Mouse (Mus musculus): ENCODE measurements at regions not wholly inside any gene's neighbourhood (a gene's known extent, or its start where the extent isn't known, plus 50 kb on each side); places are given as distances from the start of the nearest gene placed in this dataset. TPM values are rescaled to one million over a fixed set of nuclear protein-coding genes. Genes with fewer than 3 reads are reported as not detected.

- H3K36me3 ChIP-seq: no peaks in the 10 kb centered on the region
- H3K9me3 ChIP-seq: no peaks in the 10 kb centered on the region
- H3K4me1 ChIP-seq: no peaks in the 10 kb centered on the region
- 62% methylated on average over 2 of the region's 2 CpGs for WGBS
- H3K4me3 ChIP-seq: no peak overlapping the region
- no peak overlapping the region for H3K4me2 ChIP-seq
- no peak for ATAC-seq (ENCODE audit: insufficient number of reproducible peaks, low FRiP score, low TSS enrichment, low read depth)
- H3K9ac ChIP-seq: no peak overlapping the region
- H3K27me3 ChIP-seq: no peaks in the 10 kb centered on the region
- no peak overlapping the region for H3K27ac ChIP-seq
These were observed 102.7 kb upstream of the Slc24a2 start for GRCm38 (mm10) chr4:87332968-87333367.

GRCm38 (mm10) chr4:87329136-87329535, 98.9 kb upstream of the Slc24a2 start:
- no peak overlapping the region for H3K4me2 ChIP-seq
- whole genome bisulfite sequencing: 56% methylated on average over 6 of the region's 6 CpGs
- no peak overlapping the region for H3K27ac ChIP-seq
- H3K27me3 ChIP-seq: no peaks in the 10 kb centered on the region
- no peak overlapping the region for H3K4me3 ChIP-seq
- H3K4me1 ChIP-seq: no peaks in the 10 kb centered on the region
- no peaks in the 10 kb centered on the region for H3K9me3 ChIP-seq
- no peak for ATAC-seq (ENCODE audit: insufficient number of reproducible peaks, low FRiP score, low TSS enrichment, low read depth)
- H3K36me3 ChIP-seq: no peaks in the 10 kb centered on the region
- H3K9ac ChIP-seq: no peak overlapping the region

GRCm38 (mm10) chr4:87321726-87322349, 91.6 kb upstream of the Slc24a2 start:
- Histone ChIP-seq H3K27ac (no peak overlapping the region), H3K9me3 (no peaks in the 10 kb centered on the region), H3K9ac (no peak overlapping the region), H3K4me3 (no peak overlapping the region), H3K4me1 (no peaks in the 10 kb centered on the region), H3K27me3 (no peaks in the 10 kb centered on the region), H3K4me2 (no peak overlapping the region), H3K36me3 (no peaks in the 10 kb centered on the region)
- 39% methylated on average over 2 of the region's 2 CpGs for WGBS
- no peak; the same call in 1 of the 2 replicates for ATAC-seq (ENCODE audit: insufficient number of reproducible peaks, low FRiP score, low TSS enrichment, low read depth)

- no peaks in the 10 kb centered on the region for H3K27me3 ChIP-seq
- H3K27ac ChIP-seq: no peak overlapping the region
- H3K9ac ChIP-seq: no peak overlapping the region
- H3K9me3 ChIP-seq: no peaks in the 10 kb centered on the region
- H3K4me3 ChIP-seq: no peak overlapping the region
- WGBS: 57% methylated on average over 5 of the region's 5 CpGs
- H3K36me3 ChIP-seq: no peaks in the 10 kb centered on the region
- H3K4me2 ChIP-seq: no peak overlapping the region
- ATAC-seq (ENCODE audit: insufficient number of reproducible peaks, low FRiP score, low TSS enrichment, low read depth): no peak
- H3K4me1 ChIP-seq: no peaks in the 10 kb centered on the region
These were observed 67.9 kb upstream of the Slc24a2 start for GRCm38 (mm10) chr4:87298129-87298528.

- no peak for ATAC-seq (ENCODE audit: insufficient number of reproducible peaks, low FRiP score, low TSS enrichment, low read depth)
- Histone ChIP-seq H3K9me3 (no peaks in the 10 kb centered on the region), H3K4me2 (no peak overlapping the region), H3K4me1 (no peaks in the 10 kb centered on the region), H3K4me3 (no peak overlapping the region), H3K27me3 (no peaks in the 10 kb centered on the region), H3K36me3 (no peaks in the 10 kb centered on the region), H3K27ac (no peak overlapping the region), H3K9ac (no peak overlapping the region)
These were observed 64.3 kb upstream of the Slc24a2 start for GRCm38 (mm10) chr4:87294538-87294937.

Small RNA genes lying in the stretch of these regions (microRNA-seq; reads per million reads assigned to microRNA genes)
- gene Gm23154: not detected

Measured in limb, embryonic 15.5 days (tissue).